Mouse (Mus musculus) brain, embryonic 14.5 days (tissue): ENCODE results near the gene Selenbp2.
"Not testable (repeated sequence)": the region's sequence is repeated elsewhere in the genome, so short reads cannot be mapped to it uniquely, and the experiment has no call there.

Experiments used
- CTCF ChIP-seq: fragments of 200-500 bp; IDR thresholded peaks from 2 replicates; pipeline ENCODE4 v1.5.1; 2012; ENCODE audit warnings: inconsistent platforms, mild to moderate bottlenecking, moderate library complexity, borderline replicate concordance; ENCODE audit not compliant: insufficient read depth, insufficient read length; ENCODE audit errors: extremely low read depth
- POLR2A ChIP-seq: fragments of 200-500 bp; IDR thresholded peaks from 2 replicates; pipeline ENCODE4 v1.6.1; 2012; ENCODE audit warnings: mild to moderate bottlenecking, inconsistent platforms, borderline replicate concordance; ENCODE audit not compliant: poor library complexity, insufficient read depth, insufficient read length, severe bottlenecking; ENCODE audit errors: extremely low read depth

- TF ChIP-seq CTCF, POLR2A: not testable (repeated sequence)
Observed at GRCm38 (mm10) chr3:94695591-94695990, 2.2 kb downstream of the Selenbp2 start.
